21 mouse cellular contexts compared by ENCODE assay signal in the genomic region with DNA sequence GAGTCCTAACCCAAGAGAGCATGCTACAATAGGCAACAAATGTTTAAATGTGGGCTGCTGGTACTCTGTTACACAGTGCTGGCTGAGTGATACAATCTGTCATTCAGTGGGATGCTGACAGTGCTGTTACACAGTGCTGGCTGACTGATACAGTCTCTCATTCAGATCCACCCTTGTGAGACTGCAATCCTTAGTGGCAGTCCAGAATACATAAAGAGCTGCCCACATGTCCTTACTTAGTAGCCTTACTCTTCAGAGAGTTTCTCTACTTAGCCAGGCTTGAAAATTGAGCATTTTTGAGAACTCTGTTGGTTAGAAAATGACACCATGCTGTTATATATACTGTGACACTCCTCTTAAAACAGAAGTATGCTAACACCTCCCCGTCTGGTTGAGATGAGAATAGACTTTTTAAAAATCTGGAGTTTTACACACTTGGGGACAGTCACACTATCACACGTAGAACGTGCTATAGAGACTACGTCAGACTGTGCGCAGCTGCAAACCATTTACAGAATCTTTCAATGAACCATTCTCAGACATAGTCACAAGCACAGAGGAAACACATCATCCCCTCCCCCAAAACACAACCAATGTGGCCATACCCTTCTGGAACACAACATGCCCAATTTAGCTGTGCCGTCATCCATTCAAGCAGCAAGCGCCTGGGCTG. TPM values are rescaled to one million over a fixed set of nuclear protein-coding genes. Genes with fewer than 3 reads are reported as not detected.
"Had no signal": no experiment of that assay in that cellular context is flagged by ENCODE, and none has a peak within 500 bp of the region (broad histone marks: within the 10 kb centered on the region; RNA-seq: fewer than 3 reads in every experiment).

No protein-coding gene starts in this region.

- H3K4me2 ChIP-seq: limb, embryonic 12.5 days; liver, embryonic 13.5 days; lung, embryonic 15.5 days; midbrain, embryonic 11.5 days; midbrain, embryonic 15.5 days; neural tube, embryonic 12.5 days had no signal

- H3K9ac ChIP-seq: liver, embryonic 13.5 days; liver, postnatal 0 days; lung, embryonic 15.5 days; midbrain, embryonic 15.5 days; neural tube, embryonic 12.5 days had no signal

- H3K4me3 ChIP-seq: limb, embryonic 12.5 days; liver, embryonic 13.5 days; lung, embryonic 15.5 days; megakaryocyte, embryonic 14.5 days; midbrain, embryonic 15.5 days; neural tube, embryonic 12.5 days had no signal

- H3K27ac ChIP-seq: kidney, postnatal 0 days; limb, embryonic 12.5 days; liver, embryonic 13.5 days; lung, embryonic 15.5 days; macrophage; midbrain, embryonic 15.5 days; neural tube, embryonic 12.5 days had no signal

- DNase-seq: kidney, adult 11 months; kidney, adult 9 months; kidney, postnatal 36 days; liver; liver, embryonic 13.5 days; liver, postnatal 0 days; lung, postnatal 14 days; spleen, adult 18-20 months; thymus, adult 2 months; thymus, postnatal 25 days had no signal

- H3K4me1 ChIP-seq: limb, embryonic 12.5 days; lung, embryonic 15.5 days had no signal

- H3K9me3 ChIP-seq: limb, embryonic 12.5 days; liver, embryonic 13.5 days; lung, embryonic 15.5 days; megakaryocyte, embryonic 14.5 days; midbrain, embryonic 15.5 days; neural tube, embryonic 12.5 days had no signal

- H3K36me3 ChIP-seq: limb, embryonic 12.5 days; liver, embryonic 13.5 days; lung, embryonic 15.5 days; midbrain, embryonic 15.5 days; neural tube, embryonic 12.5 days had no signal

- ATAC-seq: inflammation-experienced regulatory T-cells, adult 6 months; liver, postnatal 0 days; midbrain, embryonic 15.5 days had no signal

- H3K27me3 ChIP-seq: lung, embryonic 15.5 days; midbrain, embryonic 15.5 days; neural tube, embryonic 12.5 days had no signal

RNA-seq across cellular contexts. Expression of gene Gng7, which starts 8.6 kb away (rescaled TPM):
- total RNA-seq: monocyte, adult 5-6 weeks; neutrophil, adult 5-6 weeks had no signal
- polyA plus RNA-seq: inflammation-experienced regulatory T-cells, adult 6 months had no signal

RNA-seq across cellular contexts. Expression of gene Diras1, which starts 19.3 kb away (rescaled TPM):
- total RNA-seq: neutrophil, adult 5-6 weeks had no signal
- polyA plus RNA-seq: inflammation-experienced regulatory T-cells, adult 6 months; liver, postnatal 0 days; macrophage had no signal
